Mouse (Mus musculus) cerebellum, adult 2 months (tissue): ENCODE results near the gene Tedc2.

ENCODE experiments used
- CTCF ChIP-seq: fragments of 200-500 bp; IDR thresholded peaks from 2 replicates; pipeline ENCODE4 v1.5.1; 2011; ENCODE audit warnings: low read depth, mild to moderate bottlenecking, control low read depth, low read length, moderate library complexity, borderline replicate concordance; ENCODE audit not compliant: insufficient read depth
- POLR2A ChIP-seq: fragments of 200-500 bp; IDR thresholded peaks from 2 replicates; pipeline ENCODE4 v1.6.1; 2011; ENCODE audit warnings: low read length, control low read depth, borderline replicate concordance; ENCODE audit not compliant: insufficient read depth

DNA sequence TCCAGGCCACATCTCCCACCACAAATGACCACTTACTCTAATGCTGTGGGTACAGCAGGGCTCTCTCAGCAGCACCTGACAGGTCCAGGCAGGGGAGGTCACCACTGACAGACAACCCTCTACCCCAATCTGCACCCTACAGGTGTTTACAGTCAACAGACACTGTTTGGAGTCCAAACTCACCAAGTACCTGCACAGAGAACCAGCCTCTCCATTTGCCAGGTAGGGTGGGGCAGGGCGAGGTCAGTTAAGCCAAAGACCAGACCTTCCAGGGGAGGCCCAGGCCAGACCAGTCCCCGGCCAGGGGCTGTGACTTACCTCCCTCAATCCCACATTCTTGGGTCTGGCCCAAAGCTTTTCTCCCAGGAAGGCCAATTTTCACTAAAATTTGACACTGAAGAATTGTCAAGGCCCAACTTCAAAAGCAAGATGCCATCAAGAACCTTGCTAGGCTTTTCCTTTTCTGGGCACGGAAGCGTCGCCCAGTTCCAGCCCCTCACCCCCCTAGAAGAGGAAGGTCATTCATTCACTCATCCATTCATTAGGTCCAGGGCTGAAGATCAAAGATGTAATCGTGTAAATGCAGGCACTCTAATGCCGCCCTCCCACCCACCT, 52.7 kb downstream of the Tedc2 start:
- TF ChIP-seq CTCF (no peak), POLR2A (no peak)
